Mouse (Mus musculus) liver, postnatal 0 days (tissue): Measurements from ENCODE around the gene Rnft1.
A peak's percentile ranks its signal among the peaks of the same experiment; 100 is the strongest.
"Not testable (repeated sequence)": the region's sequence is repeated elsewhere in the genome, so short reads cannot be mapped to it uniquely, and the experiment has no call there.

ENCODE experiments used
- CTCF ChIP-seq: sonication (generic); IDR thresholded peaks from 2 replicates; pipeline ENCODE4 v1.5.1; 2016; ENCODE audit warnings: antibody characterized with exemption, low read depth
- EP300 ChIP-seq: IDR thresholded peaks from 2 replicates; pipeline ENCODE4 v1.6.1; 2016; ENCODE audit warnings: antibody characterized with exemption, low read depth, mild to moderate bottlenecking

GRCm38 (mm10) chr11:86464275-86464674 is 20.2 kb upstream of the Rnft1 start:
- peak; percentile 81 for TF ChIP-seq CTCF
- TF ChIP-seq EP300, result not testable (repeated sequence)
